ENCODE assay signal across 9 mouse cellular contexts in the genomic region with DNA sequence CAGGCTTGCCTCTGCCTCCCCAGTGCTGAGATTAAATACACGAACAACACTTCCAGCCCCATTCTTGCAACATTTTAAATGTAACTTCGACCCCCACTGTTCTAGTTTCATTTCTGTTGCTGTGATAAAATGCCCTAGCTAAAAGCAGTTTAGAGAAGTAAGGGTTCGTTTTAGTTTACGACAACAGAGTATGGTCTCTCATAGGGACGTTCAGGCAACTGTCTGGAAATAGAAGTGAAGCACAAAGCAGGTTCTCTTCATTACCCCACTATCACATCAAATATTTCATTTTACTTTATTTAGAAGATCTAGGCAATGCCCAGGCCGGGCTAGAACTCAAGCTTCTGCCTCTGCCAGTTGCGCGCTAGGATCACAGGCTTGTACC. TPM values are rescaled to one million over a fixed set of nuclear protein-coding genes. Genes with fewer than 3 reads are reported as not detected.
DNase-seq lines count a peak whose midpoint lies in the region; ATAC-seq and TF ChIP-seq lines count a peak whose summit lies in the region.
"Had no signal": no experiment of that assay in that cellular context is flagged by ENCODE, and none has a peak within 500 bp of the region (broad histone marks: within the 10 kb centered on the region; RNA-seq: fewer than 3 reads in every experiment).

No protein-coding gene starts in this region.

- DNase-seq in liver, adult 2 months (ENCODE audit: extremely low read depth, low read depth, low spot score), result peak; percentile 12
- no peak for DNase-seq in liver
- no peak for DNase-seq in embryonic facial prominence, embryonic 14.5 days (ENCODE audit: low spot score)
- DNase-seq in natural killer cell, adult 2 months (ENCODE audit: low spot score in 2 of 2), result no peak
- DNase-seq in retina, postnatal 1 day, result no peak
- DNase-seq in frontal cortex, postnatal 25 days (ENCODE audit: low spot score in 2 of 2), result no peak

- WGBS in liver, adult 2 months, result 24% methylated on average over 8 of the region's 8 CpGs
- 36% methylated on average over 8 of the region's 8 CpGs for WGBS in embryonic facial prominence, embryonic 14.5 days
- 35% methylated on average over 8 of the region's 8 CpGs for WGBS in limb, embryonic 12.5 days
- 36% methylated on average over 8 of the region's 8 CpGs for WGBS in olfactory bulb, adult 2 months

- H3K9ac ChIP-seq in liver, adult 2 months (ENCODE audit: low read depth, low read length), result peak overlapping the region; percentile 68
- H3K9ac ChIP-seq in embryonic facial prominence, embryonic 14.5 days (ENCODE audit: low read depth, low read length), result peak overlapping the region; percentile 85
- peak overlapping the region; percentile 69 for H3K9ac ChIP-seq in limb, embryonic 12.5 days (replicated peaks)

- no peaks in the 10 kb centered on the region for H3K79me2 ChIP-seq in liver, adult 2 months (ENCODE audit: control insufficient read depth, insufficient read depth, low read length)

- H3K9me3 ChIP-seq in embryonic facial prominence, embryonic 14.5 days (ENCODE audit: control insufficient read depth, low read length), result no peaks in the 10 kb centered on the region
- H3K9me3 ChIP-seq in limb, embryonic 12.5 days, result no peaks in the 10 kb centered on the region

- peaks cover 2% of the 10 kb centered on the region; the same call in 1 of the 2 replicates for H3K36me3 ChIP-seq in liver, adult 2 months (ENCODE audit: control insufficient read depth, insufficient read depth, low read length)
- H3K36me3 ChIP-seq in embryonic facial prominence, embryonic 14.5 days (ENCODE audit: control insufficient read depth, insufficient read depth, low read length), result peaks cover 13% of the 10 kb centered on the region
- peaks cover 21% of the 10 kb centered on the region for H3K36me3 ChIP-seq in limb, embryonic 12.5 days

- peaks cover 9% of the 10 kb centered on the region; the same call in 1 of the 2 replicates for H3K4me1 ChIP-seq in liver, adult 2 months (ENCODE audit: control insufficient read depth, insufficient read depth, low read length)
- H3K4me1 ChIP-seq in embryonic facial prominence, embryonic 14.5 days (ENCODE audit: control insufficient read depth, insufficient read depth, low read length), result peaks cover 21% of the 10 kb centered on the region
- peaks cover 15% of the 10 kb centered on the region for H3K4me1 ChIP-seq in limb, embryonic 12.5 days (replicated peaks)
- peaks cover 7% of the 10 kb centered on the region for H3K4me1 ChIP-seq in olfactory bulb, adult 2 months (ENCODE audit: control insufficient read depth, insufficient read depth, low read length)

- peak overlapping the region; percentile 86 for H3K4me3 ChIP-seq in liver, adult 2 months (ENCODE audit: insufficient read depth, low read depth, low read length)
- peak overlapping the region; percentile 88 for H3K4me3 ChIP-seq in embryonic facial prominence, embryonic 14.5 days (ENCODE audit: low read depth, low read length)
- peak overlapping the region; percentile 76 for H3K4me3 ChIP-seq in limb, embryonic 12.5 days (replicated peaks)
- H3K4me3 ChIP-seq in olfactory bulb, adult 2 months (ENCODE audit: insufficient read depth, low read depth, low read length), result peak overlapping the region; percentile 96

- H3K4me2 ChIP-seq in embryonic facial prominence, embryonic 14.5 days (ENCODE audit: low read depth, low read length), result peak overlapping the region; percentile 89
- peak overlapping the region; percentile 88 for H3K4me2 ChIP-seq in limb, embryonic 12.5 days

- peak overlapping the region; percentile 64 for H3K27ac ChIP-seq in liver, adult 2 months (replicated peaks; ENCODE audit: insufficient read depth, low read depth, low read length)
- peak overlapping the region; percentile 94 for H3K27ac ChIP-seq in embryonic facial prominence, embryonic 14.5 days (replicated peaks; ENCODE audit: low read depth, low read length)
- H3K27ac ChIP-seq in limb, embryonic 12.5 days, result peak overlapping the region; percentile 92
- peak overlapping the region; percentile 44 for H3K27ac ChIP-seq in olfactory bulb, adult 2 months (ENCODE audit: insufficient read depth, low read depth, low read length)

- no peak for TF ChIP-seq POLR2A in liver, adult 2 months (IDR thresholded peaks at IDR 0.05; ENCODE audit: extremely low read depth, insufficient read depth, low read length)
- no peak for TF ChIP-seq POLR2A in olfactory bulb, adult 2 months (IDR thresholded peaks at IDR 0.05; ENCODE audit: insufficient read depth, low read depth, low read length)

- ATAC-seq in embryonic facial prominence, embryonic 14.5 days (ENCODE audit: low read depth), result no peak
- no peak for ATAC-seq in limb, embryonic 12.5 days (ENCODE audit: insufficient number of reproducible peaks, insufficient read depth, low FRiP score, low TSS enrichment, low read depth)

- no peaks in the 10 kb centered on the region for H3K27me3 ChIP-seq in liver, adult 2 months (ENCODE audit: control insufficient read depth, insufficient read depth, low read length)
- no peaks in the 10 kb centered on the region for H3K27me3 ChIP-seq in embryonic facial prominence, embryonic 14.5 days (replicated peaks; ENCODE audit: control insufficient read depth, insufficient read depth, low read length)
- H3K27me3 ChIP-seq in limb, embryonic 12.5 days, result no peaks in the 10 kb centered on the region

- no peak for TF ChIP-seq CTCF in liver, adult 2 months (IDR thresholded peaks at IDR 0.05; ENCODE audit: low read depth, low read length)
- TF ChIP-seq CTCF in olfactory bulb, adult 2 months (IDR thresholded peaks at IDR 0.05; ENCODE audit: insufficient read depth, low read depth, low read length), result no peak

RNA-seq across cellular contexts. Expression of a gene that starts 0.6 kb away (rescaled TPM):
- total RNA-seq in liver, adult 2 months (2014; rRNA removed), result 17.0 and 17.5 TPM in 2 replicates
- polyA plus RNA-seq in liver, adult 2 months (2012; rRNA removed), result 25.6 and 27.1 TPM in 2 replicates
- polyA plus RNA-seq in embryonic facial prominence, embryonic 14.5 days (2014; fragmentation: Nextera tagmentation; extraction: Ambion mirVana), result 82.5 and 102 TPM in 2 replicates
- polyA plus RNA-seq in limb, embryonic 12.5 days (2016; fragmentation: Nextera tagmentation; extraction: Ambion mirVana), result 122 and 123 TPM in 2 replicates
- not detected in 2 replicates for polyA plus RNA-seq in olfactory bulb, adult 2 months (2012; ENCODE audit: insufficient read depth, insufficient read length, low replicate concordance, missing spikeins)

RNA-seq across cellular contexts. Expression of a gene that starts 15.9 kb away (rescaled TPM):
- 0.13 and 0.92 TPM in 2 replicates for total RNA-seq in liver, adult 2 months (2014; rRNA removed)
- polyA plus RNA-seq in liver, adult 2 months (2012; rRNA removed), result not detected in 2 replicates
- polyA plus RNA-seq in embryonic facial prominence, embryonic 14.5 days (2014; fragmentation: Nextera tagmentation; extraction: Ambion mirVana), result 157 and 228 TPM in 2 replicates
- 36.5 and 39.0 TPM in 2 replicates for polyA plus RNA-seq in limb, embryonic 12.5 days (2016; fragmentation: Nextera tagmentation; extraction: Ambion mirVana)
- polyA plus RNA-seq in olfactory bulb, adult 2 months (2012; ENCODE audit: insufficient read depth, insufficient read length, low replicate concordance, missing spikeins), result not detected in 2 replicates
- total RNA-seq: adrenal gland, postnatal 25 days had no signal

RNA-seq across cellular contexts. Expression of a gene that starts 25.5 kb away (rescaled TPM):
- total RNA-seq in liver, adult 2 months (2014; rRNA removed), result 9.5 and 12.3 TPM in 2 replicates
- polyA plus RNA-seq in liver, adult 2 months (2012; rRNA removed), result 15.2 and 16.8 TPM in 2 replicates
- 22.5 and 25.2 TPM in 2 replicates for polyA plus RNA-seq in embryonic facial prominence, embryonic 14.5 days (2014; fragmentation: Nextera tagmentation; extraction: Ambion mirVana)
- polyA plus RNA-seq in limb, embryonic 12.5 days (2016; fragmentation: Nextera tagmentation; extraction: Ambion mirVana), result 24.6 and 25.7 TPM in 2 replicates
- not detected in 2 replicates for polyA plus RNA-seq in olfactory bulb, adult 2 months (2012; ENCODE audit: insufficient read depth, insufficient read length, low replicate concordance, missing spikeins)

RNA-seq across cellular contexts. Expression of a gene that starts 50.2 kb away (rescaled TPM):
- total RNA-seq in liver, adult 2 months (2014; rRNA removed), result 2.6 and 2.7 TPM in 2 replicates
- 8.1 and 13.3 TPM in 2 replicates for polyA plus RNA-seq in liver, adult 2 months (2012; rRNA removed)
- 6.0 and 7.9 TPM in 2 replicates for polyA plus RNA-seq in embryonic facial prominence, embryonic 14.5 days (2014; fragmentation: Nextera tagmentation; extraction: Ambion mirVana)
- 9.0 and 10.0 TPM in 2 replicates for polyA plus RNA-seq in limb, embryonic 12.5 days (2016; fragmentation: Nextera tagmentation; extraction: Ambion mirVana)
- polyA plus RNA-seq in olfactory bulb, adult 2 months (2012; ENCODE audit: insufficient read depth, insufficient read length, low replicate concordance, missing spikeins), result not detected in 2 replicates

Comparison
In these comparisons a context has a peak if more than half of its experiments do, and no peak if none do; other contexts are left out.
1. H3K27ac ChIP-seq: peak in every context shown above with its lines; median percentile 94 in embryonic facial prominence, embryonic 14.5 days; 92 in limb, embryonic 12.5 days; 64 in liver, adult 2 months; 44 in olfactory bulb, adult 2 months.
2. RNA of a gene that starts 15.9 kb away (polyA plus RNA-seq): 157 to 228 TPM in embryonic facial prominence, embryonic 14.5 days and 36.5 to 39.0 TPM in limb, embryonic 12.5 days; not detected in liver, adult 2 months and not detected in olfactory bulb, adult 2 months; every median in the first group is over 10 times any median in the second.
3. Peak in every context shown above with its lines, with median percentiles within 50 percentile points of each other: H3K4me3 ChIP-seq and H3K9ac ChIP-seq.